Mouse (Mus musculus): ENCODE results near the gene Pilrb1. TPM values are rescaled to one million over a fixed set of nuclear protein-coding genes. Genes with fewer than 3 reads are reported as not detected.
A peak's percentile ranks its signal among the peaks of the same experiment; 100 is the strongest.
"Not testable (repeated sequence)": the region's sequence is repeated elsewhere in the genome, so short reads cannot be mapped to it uniquely, and the experiment has no call there.

The Pilrb1 gene
- total RNA-seq (2021): under 1 TPM; 0.74 to 0.84 TPM

GRCm38 (mm10) chr5:137857960-137858710 is at the start of gene Pilrb1:
Pilrb1 (minus strand) TSS chr5:137858106.
- intact Hi-C loops (cut with DNase I); DNase-seq: not testable (repeated sequence)

DNA sequence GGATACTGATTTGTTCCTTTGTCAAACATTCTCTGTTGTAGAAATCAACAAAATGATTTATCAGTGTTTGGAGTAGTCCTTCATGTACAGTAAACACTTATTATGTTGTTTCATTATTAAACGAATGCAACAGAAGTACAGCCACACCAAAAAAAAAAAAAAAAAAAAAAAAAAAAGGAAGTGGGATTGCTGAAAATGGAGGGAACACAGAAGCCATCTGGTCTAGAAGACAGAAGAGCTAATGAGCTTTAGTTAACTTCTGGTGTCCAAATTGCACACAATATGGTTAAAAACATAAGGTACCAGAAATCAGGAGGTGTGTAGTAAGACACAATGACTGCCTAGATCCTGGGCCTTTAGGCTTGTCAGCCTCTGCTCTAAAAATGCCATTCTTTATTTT is 39.9 kb upstream of the Pilrb1 start:
- DNase-seq: no peak
- intact Hi-C loops (cut with DNase I): no loop called here

DNA sequence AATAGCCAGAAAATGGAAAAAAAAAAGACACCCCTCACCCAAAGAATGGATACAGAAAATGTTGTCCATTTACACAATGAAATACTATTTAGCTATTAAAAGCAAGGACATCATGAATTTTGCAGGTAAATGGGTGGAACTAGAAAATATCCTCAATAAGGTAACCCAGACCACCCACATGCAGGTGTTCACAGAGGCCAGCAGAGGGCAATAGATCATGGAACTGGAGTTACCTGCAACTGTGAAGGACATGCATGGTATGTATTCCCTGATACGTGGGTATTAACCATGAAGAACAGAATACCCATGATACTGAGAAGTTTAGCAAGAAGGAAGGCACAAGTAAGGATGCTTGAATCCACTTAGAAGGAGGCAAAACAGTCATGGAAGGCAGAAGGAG is 35.0 kb upstream of the Pilrb1 start:
- DNase-seq: no peak
- intact Hi-C loops (cut with DNase I): no loop called here

GRCm38 (mm10) chr5:137887666-137888065 is 29.8 kb upstream of the Pilrb1 start:
- intact Hi-C loops (cut with DNase I): loop anchor here (5.0 kb wide), 4 partner anchors 65 to 270 kb away; partner anchors contain the start of gene Zfp113
- no peak for DNase-seq

DNA sequence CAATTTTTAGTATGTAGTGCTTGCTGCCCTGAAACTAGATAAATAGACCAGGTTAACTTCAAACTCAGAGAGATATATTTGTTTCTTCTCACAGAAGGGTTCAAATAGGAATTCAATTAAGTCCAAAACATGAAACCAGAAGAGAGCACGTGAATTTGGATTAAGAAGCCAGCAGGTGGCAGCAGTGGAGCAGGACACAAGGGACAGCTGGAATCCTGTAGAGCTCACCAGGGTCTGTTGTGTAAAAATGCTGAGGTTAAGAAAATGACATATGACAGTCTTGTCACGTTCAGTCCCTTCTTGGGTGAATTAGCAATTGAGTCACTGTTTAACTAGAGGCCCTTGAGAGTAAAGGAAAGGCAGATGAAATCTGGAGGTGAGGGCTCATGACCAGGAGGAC is 28.0 kb upstream of the Pilrb1 start:
- intact Hi-C loops (cut with DNase I): loop anchor here (5.0 kb wide), 4 partner anchors 66 to 271 kb away; partner anchors contain the start of gene Zfp113
- peak; percentile 45 to 74 for DNase-seq

DNA sequence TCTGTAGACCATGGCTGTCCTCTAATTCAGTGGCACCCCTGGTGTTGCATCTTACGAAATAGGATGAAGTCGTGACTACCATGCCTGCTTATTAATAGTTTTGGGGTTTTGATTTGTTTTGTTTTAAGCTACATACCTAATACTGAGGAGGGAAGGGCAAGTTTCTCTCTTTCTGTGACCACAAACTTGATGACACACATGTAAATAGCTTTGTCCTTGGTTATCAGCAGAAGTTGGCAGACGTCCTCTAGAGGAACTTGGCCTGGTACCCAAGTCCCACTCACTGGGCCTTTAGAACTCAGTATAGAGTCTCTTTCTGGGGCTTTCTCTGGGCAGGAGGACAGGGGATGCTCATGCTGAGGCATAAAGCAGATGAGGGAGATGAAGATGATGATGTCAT is 25.4 kb upstream of the Pilrb1 start:
- DNase-seq: peak in 1 of 2 experiments; percentile 10
- intact Hi-C loops (cut with DNase I): no loop called here

- intact Hi-C loops (cut with DNase I): no loop called here
- no peak for DNase-seq
Measured at GRCm38 (mm10) chr5:137882922-137883321, 25.0 kb upstream of the Pilrb1 start.

- intact Hi-C loops (cut with DNase I): loop anchor here (1.0 to 2.0 kb wide), 2 partner anchors 84 to 87 kb away; no protein-coding TSS in a partner anchor
- DNase-seq: peak; percentile 40 to 47
Measured at GRCm38 (mm10) chr5:137877860-137878259, 20.0 kb upstream of the Pilrb1 start.

DNA sequence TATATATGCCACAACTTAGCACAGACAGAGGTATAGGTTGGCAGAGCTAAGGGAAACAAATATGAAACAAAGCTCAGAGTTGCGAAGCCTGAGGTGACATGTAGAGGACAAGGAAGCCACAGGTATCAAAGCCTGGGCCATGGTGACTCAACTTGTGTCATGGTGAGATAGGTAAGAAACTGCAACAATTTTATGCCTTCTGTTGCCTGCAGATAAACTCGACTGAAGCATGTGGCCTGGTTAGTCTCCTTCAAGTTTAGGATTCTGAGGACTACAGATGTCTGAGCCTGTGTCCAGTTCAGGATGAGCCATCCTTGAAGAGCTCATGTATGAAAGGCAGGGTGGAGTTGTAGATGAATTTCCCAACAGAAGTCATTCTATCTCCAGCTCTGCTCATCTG is 17.1 kb upstream of the Pilrb1 start:
- no peak for DNase-seq

GRCm38 (mm10) chr5:137872381-137872702 is 14.4 kb upstream of the Pilrb1 start:
- DNase-seq; intact Hi-C loops (cut with DNase I): not testable (repeated sequence)

More for the DNA sequence above, 17.1 kb upstream of the Pilrb1 start:
- intact Hi-C loops (cut with DNase I): no loop called here

DNA sequence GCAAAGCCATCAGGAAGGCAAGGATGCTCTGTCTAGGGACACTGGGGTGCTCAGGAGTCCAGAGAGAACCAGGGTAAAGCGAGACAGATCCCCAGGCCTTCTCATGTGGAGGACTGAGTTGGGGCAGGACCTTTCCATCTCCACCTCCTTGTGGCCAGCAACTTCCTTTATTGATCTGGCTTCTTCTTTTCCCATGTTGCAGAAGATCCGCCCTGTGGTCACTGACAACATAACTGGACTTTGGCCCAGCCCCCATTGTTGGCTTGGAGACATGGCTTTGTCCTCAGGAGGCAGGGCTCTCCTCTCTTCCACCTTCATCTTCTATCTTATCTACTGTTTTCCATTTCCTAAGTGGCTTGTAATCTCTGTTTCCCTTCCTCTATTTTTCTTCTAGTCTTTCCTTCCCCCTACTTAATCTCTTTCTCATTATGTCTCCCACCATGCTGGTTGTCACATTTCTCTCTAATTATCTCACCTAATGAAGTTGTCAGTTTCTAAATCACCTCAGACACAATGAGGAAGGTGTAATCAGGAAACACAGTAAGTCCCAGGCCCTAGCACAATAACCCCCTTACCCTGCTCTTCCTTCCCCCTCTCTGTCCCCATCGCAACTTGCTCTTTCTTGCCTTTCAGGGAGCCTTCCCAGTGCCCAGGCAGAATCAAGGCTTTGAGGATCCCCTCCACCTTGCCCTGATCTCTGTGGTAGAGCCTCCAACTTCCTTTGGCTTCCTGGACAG is 13.9 kb upstream of the Pilrb1 start, which contains the start of gene Pilrb2:
Pilrb2 (minus strand) TSS at position 172 of the 737 bp plus-strand sequence.
- intact Hi-C loops (cut with DNase I): loop anchor here (1.0 kb wide), 1 partner anchor 37 kb away; no protein-coding TSS in a partner anchor
- not testable (repeated sequence) for DNase-seq

GRCm38 (mm10) chr5:137868600-137868999 is 10.7 kb upstream of the Pilrb1 start:
- intact Hi-C loops (cut with DNase I); DNase-seq: not testable (repeated sequence)

DNA sequence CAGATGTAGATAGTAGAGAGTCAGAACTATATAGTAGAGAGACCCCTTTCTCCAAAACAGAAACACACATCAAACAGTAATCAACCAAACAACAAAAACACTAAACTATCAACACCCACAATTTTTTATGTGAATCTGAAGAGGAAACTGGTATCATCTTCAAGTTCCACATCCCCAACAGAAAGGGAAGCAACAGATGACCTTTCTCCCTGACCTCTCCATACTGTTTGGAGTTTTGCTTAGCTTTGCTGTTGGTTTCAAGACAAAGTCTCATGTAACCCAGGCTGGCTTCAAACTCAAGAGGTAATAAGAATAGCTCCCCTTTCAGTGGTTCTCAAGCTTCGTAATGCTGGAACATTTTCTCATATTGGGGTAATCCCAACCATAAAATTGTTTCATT is 6.1 kb upstream of the Pilrb1 start:
- intact Hi-C loops (cut with DNase I): not testable (repeated sequence)

DNA sequence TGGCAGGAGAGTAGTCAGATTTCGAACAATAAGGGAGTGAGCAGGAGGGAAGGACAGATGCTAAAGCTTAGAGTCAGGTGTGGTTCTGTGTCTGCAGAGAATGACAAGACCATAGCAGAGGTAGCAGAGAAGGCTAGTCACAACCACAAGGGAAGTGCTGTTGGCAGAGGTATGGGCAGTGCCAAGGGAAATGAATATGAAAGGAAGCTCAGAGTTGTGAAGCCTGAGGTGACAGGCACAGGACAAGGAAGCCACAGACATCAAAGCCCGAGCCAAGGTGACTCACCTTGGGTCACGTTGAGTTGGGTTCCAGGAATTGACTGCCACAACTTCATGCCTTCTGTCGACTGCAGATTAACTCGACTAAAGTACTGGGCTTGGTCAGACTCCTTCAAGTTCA is 1.0 kb downstream of the Pilrb1 start:
- DNase-seq; intact Hi-C loops (cut with DNase I): not testable (repeated sequence)

More for the DNA sequence above, 6.1 kb upstream of the Pilrb1 start:
- DNase-seq: not testable (repeated sequence)

- intact Hi-C loops (cut with DNase I); DNase-seq: not testable (repeated sequence)
Measured at GRCm38 (mm10) chr5:137854907-137855306, 3.0 kb downstream of the Pilrb1 start.

GRCm38 (mm10) chr5:137850313-137850712 is 7.6 kb downstream of the Pilrb1 start:
- intact Hi-C loops (cut with DNase I): not testable (repeated sequence)

GRCm38 (mm10) chr5:137837110-137837509 is 20.8 kb downstream of the Pilrb1 start:
- DNase-seq; intact Hi-C loops (cut with DNase I): not testable (repeated sequence)

More at GRCm38 (mm10) chr5:137850313-137850712, 7.6 kb downstream of the Pilrb1 start:
- DNase-seq: not testable (repeated sequence)

DNA sequence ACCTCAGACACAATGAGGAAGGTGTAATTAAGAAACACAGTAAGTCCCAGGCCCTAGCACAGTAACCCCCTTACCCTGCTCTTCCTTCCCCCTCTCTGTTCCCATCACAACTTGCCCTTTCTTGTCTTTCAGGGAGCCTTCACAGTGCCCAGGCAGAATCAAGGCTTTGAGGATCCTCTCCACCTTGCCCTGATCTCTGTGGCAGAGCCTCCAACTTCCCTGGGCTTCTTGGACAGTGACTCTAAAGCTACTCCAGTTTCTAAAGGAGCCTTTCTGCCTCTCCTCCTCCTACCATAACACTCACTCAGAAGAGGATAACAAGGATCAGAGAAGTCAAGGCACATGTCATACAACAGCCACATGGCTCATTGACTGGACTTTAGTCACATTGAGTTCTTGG is 21.3 kb downstream of the Pilrb1 start:
- DNase-seq: no peak
- intact Hi-C loops (cut with DNase I): no loop called here

DNA sequence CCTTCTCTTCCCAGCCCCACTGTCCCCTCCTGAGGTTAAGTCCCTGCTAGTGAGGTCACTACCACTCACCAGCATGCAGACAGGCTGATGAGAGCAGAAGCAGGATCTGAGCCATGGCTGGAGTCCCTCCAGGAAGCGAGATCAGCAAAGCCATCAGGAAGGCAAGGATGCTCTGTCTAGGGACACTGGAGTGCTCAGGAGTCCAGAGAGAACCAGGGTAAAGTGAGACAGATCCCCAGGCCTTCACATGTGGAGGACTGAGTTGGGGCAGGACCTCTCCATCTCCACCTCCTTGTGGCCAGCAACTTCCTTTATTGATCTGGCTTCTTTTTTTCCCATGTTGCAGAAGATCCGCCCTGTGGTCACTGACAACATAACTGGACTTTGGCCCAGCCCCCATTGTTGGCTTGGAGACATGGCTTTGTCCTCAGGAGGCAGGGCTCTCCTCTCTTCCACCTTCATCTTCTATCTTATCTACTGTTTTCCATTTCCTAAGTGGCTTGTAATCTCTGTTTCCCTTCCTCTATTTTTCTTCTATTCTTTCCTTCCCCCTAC is 21.9 kb downstream of the Pilrb1 start, which contains the start of gene Pilra:
Pilra (minus strand) TSS at position 316 of the 555 bp plus-strand sequence.
- intact Hi-C loops (cut with DNase I): loop anchor here (1.0 kb wide), 1 partner anchor 35 kb away; the partner anchor contains the start of gene Pilrb2
- not testable (repeated sequence) for DNase-seq

GRCm38 (mm10) chr5:137833500-137833899 is 24.4 kb downstream of the Pilrb1 start:
- peak; percentile 13 to 18 for DNase-seq
- intact Hi-C loops (cut with DNase I): loop anchor here (5.0 kb wide), 1 partner anchor 41 kb away; no protein-coding TSS in a partner anchor

- no peak for DNase-seq
- intact Hi-C loops (cut with DNase I): loop anchor here (5.0 kb wide), 1 partner anchor 39 kb away; no protein-coding TSS in a partner anchor
Measured at GRCm38 (mm10) chr5:137831506-137831905, 26.4 kb downstream of the Pilrb1 start.

Measured in heart, postnatal 10 days (tissue).